Mouse (Mus musculus) large intestine, adult 2 months (tissue): ENCODE measurements around the gene C77080. TPM values are rescaled to one million over a fixed set of nuclear protein-coding genes. Genes with fewer than 3 reads are reported as not detected.
"Not testable (repeated sequence)": the region's sequence is repeated elsewhere in the genome, so short reads cannot be mapped to it uniquely, and the experiment has no call there.

Experiments
- DNase-seq: peaks from one replicate; pipeline ENCODE4 v3.0.0-alpha.2; 2012; ENCODE audit warnings: low read depth, low spot score
- WGBS: fragments of 180-500 bp; shearing (Covaris S2); methylation state at CpG from one replicate; pipeline ENCODE4 v1.1.7; 2018; 5-methylcytosine and 5-hydroxymethylcytosine counted together
- polyA plus RNA-seq: library from polyadenylated mRNA; depleted of rRNA; stranded (reverse); fragments of >200 nt; gene quantifications from 2 replicates; pipeline ENCODE4 v1.2.3, GENCODE M21; 2012

The C77080 gene
- polyA plus RNA-seq, 1 experiment: 92.7 TPM

DNA sequence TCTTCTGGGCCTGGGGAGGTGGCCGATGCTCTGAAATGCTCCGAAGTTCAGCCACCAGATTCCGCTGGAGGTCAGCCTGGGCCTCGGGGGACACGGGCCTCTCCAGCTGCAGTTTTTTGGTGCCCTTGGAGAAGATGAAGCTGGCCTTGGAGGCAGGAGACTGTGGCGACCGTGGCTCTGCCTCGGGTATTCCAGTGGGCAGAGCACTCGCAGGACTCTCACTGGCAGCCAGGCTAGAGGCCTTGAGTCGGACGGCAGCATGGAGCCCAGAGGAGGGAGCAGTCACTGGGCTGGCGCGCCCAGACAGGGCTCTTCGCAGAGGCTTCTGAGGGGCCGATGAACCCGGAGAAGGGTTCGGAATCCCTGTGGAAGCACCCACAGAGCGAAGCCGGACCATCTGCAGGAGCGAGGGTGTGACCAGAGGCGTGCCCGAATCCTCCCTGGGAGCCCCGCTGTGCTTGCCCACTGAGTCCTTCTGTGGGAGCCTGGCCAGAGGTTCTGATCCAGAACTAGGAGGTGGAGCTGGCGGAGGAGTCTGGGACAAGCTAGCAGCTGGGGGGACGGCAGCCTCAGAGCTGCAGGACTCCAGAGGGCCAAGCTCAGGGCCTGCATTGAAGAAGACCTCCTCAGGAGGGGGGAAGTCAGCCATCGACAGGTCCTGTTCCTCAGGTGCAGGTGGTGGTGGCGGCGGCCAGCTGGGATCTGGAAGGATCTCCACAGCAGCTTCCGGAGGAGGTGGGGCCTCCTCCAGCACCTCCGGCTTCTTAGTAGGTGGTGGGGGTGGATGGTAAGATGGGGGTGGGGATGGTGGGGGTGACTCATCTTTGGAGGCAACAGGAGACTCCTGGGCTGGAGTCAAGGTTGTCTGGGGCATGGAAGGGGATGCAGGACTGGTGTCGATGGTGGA, 38.9 kb downstream of the C77080 start:
- no peak for DNase-seq
- WGBS: 84% methylated on average over 31 of the region's 31 CpGs

GRCm38 (mm10) chr4:129221097-129222010, 39.9 kb downstream of the C77080 start:
- WGBS: 81% methylated on average over 23 of the region's 23 CpGs
- no peak for DNase-seq

DNA sequence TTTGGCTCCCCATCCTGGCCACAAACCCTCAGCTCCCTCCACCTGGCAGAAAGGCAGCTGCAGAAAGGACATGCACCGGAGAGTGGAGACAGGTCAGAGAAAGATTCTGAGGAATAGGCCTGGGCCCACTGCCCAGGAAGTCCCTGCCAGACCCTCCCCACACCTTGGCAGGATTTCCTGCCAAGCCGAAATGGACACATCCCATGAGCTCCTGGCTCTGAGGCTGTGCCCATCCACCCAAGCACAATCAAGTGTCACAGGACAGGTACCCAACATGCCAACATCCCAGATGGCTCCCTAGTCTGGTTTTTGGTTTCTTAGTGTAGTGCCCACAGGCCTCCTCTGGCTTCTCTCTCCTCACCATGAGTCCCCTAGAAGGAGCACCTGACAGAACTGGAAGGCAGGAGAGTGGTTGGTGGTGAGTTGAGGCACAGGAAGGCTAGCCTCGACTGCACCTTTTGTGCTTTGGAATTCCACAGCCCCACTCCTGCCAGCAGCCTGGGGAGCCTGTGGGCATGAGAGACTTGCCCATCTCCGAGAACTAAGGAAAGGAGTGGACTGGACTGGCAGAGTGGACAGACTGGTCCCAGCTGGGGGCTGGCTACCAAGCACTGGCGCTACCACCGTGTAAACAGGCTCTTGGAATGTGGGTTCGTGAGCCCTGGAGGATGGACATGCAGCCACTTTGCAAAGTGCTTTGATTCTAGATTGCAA, 40.7 kb downstream of the C77080 start:
- no peak for DNase-seq
- 78% methylated on average over 7 of the region's 7 CpGs for WGBS

GRCm38 (mm10) chr4:129219198-129219597, 42.0 kb downstream of the C77080 start:
- DNase-seq: no peak
- 84% methylated on average over 10 of the region's 10 CpGs for WGBS

GRCm38 (mm10) chr4:129218569-129219175, 42.5 kb downstream of the C77080 start:
- DNase-seq: no peak
- WGBS: 70% methylated on average over 7 of the region's 7 CpGs

DNA sequence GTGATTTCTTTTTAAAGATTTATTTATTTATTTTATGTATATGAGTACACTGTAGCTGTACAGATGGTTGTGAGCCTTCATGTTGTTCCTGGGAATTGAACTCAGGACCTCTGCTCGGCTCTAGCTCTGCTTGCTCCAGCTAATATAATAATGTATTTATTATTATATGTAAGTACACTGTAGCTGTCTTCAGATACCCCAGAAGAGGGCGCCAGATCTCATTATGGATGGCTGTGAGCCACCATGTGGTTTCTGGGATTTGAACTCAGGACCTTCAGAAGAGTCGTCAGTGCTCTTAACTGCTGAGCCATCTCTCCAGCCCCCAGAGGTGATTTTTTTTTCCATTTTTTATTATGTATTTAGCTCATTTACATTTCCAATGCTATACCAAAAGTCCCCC, 48.7 kb downstream of the C77080 start:
- WGBS: 66% methylated on average over 3 of the region's 3 CpGs
- not testable (repeated sequence) for DNase-seq

DNA sequence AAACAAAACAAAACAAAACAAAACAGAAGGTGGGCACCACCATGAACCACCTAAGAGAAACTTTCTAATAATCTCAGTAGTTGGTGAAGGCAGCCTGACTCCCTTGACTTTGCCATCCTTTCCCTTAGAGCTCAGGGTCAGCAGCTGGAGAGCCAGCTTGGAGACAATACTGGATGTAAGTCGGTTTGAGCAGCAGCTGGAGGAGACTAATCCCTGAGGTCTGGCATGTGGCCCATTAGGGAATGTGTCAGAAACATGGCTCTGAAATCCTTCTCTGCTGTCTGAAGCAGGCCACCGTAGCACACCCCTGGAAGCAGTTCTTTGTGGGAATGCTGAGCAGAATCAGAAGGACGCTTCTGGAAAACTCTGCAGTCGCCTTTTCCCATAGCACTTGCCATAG, 49.7 kb downstream of the C77080 start:
- DNase-seq: no peak
- 66% methylated on average over 4 of the region's 4 CpGs for WGBS

DNA sequence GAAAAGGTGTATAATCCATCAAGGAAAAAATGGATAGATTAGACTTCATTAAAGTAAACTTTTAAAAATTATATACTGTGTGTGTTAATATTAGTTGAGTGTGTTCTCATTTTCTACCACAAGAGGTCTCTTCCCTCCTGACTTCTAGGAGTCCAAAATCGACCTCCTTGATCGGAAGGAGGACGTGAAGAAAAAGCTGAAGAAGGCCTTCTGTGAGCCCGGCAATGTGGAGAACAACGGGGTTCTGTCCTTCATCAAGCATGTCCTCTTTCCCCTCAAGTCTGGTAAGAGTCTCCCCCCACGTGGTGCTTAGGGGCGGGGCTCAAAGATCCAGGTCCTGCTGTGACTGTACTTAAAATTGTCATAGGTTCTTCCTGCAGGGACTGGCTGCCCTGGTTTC, 51.7 kb downstream of the C77080 start:
- 37% methylated on average over 7 of the region's 7 CpGs for WGBS

DNA sequence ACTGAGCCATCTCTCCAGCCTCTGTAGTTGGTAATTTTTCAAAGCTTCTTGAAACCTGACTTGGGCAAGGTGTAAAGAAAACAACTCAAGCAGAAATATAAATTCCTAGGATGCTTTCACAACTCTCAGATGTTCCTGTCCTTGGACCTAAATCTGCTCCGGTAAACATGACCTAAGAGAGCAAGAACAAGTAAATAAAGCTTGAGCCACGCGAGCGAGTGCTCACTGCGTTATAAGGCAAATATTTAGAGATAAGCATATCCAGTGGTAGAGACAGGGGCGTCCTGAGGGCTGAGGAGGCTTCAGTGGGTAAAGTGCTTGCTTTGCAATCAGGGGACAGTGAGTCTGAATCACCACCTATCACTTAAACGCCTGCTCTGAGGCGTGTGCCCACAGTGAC, 54.4 kb downstream of the C77080 start:
- WGBS: 60% methylated on average over 8 of the region's 8 CpGs
- DNase-seq: no peak

More for the DNA sequence above, 51.7 kb downstream of the C77080 start:
- DNase-seq: no peak

DNA sequence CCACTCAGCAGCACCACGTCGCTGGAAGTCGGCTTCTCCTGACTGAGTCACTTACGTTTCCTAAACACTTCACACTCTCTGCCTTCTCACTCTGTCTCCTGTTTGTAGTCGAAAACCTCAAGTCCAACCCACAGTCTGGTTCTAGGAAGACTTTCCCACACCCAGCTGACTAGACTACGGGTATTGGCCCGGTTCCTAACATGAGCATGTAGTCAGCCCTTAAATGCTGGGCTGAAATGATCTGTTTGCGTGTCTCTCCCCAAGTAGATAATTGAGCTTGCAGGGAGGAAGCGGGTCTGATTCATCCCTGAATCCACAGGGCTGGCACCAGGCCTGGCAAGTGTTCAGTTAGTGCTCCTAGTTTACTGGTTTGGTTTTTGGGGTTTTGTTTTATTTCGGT, 56.5 kb downstream of the C77080 start:
- no peak for DNase-seq
- 83% methylated on average over 10 of the region's 10 CpGs for WGBS

GRCm38 (mm10) chr4:129197514-129197913, 63.7 kb downstream of the C77080 start:
- 98% methylated on average over 6 of the region's 6 CpGs for WGBS
- no peak for DNase-seq

GRCm38 (mm10) chr4:129194280-129194679, 66.9 kb downstream of the C77080 start:
- 75% methylated on average over 1 of the region's 1 CpGs for WGBS
- DNase-seq: no peak

DNA sequence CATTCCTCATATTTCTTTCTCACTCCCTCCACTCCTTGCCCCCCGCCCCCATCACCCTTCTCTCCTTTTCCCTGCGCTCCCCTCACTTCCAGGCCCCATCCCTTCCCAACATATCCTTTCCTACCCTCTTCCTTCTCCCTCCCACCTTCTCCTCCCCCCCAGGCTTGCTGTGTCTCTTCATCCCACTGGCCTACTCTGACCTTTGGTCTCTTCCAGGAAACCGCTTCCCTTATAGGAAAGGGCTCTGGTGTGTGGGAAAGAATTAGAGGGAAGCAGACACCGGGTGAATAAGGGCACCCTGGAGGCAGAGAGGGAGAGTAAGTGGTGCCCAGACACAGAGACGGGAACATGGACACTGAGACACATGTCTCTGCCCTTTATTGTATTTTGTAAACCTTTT, 69.5 kb downstream of the C77080 start:
- 61% methylated on average over 5 of the region's 5 CpGs for WGBS
- no peak for DNase-seq

DNA sequence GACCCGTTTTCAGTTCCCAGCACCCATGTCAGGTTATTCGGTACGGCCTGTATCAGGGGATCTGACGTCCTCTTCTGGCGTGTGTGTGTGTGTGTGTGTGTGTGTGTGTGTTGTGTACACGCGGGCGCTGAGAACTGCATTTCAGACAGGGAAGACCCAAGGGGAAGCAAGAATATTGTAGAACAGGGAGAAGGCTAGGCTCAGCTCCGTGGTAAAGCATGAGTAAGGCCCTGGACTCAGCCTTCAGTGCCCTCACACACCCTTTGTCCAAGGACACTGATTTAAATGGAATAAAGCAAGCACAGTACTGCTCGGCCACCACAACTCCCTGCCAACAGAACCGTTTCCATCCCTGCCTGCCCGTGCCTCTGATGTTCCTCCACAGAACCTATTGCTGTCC, 70.7 kb downstream of the C77080 start:
- WGBS: 0% methylated on average over 12 of the region's 12 CpGs
- DNase-seq: no peak

DNA sequence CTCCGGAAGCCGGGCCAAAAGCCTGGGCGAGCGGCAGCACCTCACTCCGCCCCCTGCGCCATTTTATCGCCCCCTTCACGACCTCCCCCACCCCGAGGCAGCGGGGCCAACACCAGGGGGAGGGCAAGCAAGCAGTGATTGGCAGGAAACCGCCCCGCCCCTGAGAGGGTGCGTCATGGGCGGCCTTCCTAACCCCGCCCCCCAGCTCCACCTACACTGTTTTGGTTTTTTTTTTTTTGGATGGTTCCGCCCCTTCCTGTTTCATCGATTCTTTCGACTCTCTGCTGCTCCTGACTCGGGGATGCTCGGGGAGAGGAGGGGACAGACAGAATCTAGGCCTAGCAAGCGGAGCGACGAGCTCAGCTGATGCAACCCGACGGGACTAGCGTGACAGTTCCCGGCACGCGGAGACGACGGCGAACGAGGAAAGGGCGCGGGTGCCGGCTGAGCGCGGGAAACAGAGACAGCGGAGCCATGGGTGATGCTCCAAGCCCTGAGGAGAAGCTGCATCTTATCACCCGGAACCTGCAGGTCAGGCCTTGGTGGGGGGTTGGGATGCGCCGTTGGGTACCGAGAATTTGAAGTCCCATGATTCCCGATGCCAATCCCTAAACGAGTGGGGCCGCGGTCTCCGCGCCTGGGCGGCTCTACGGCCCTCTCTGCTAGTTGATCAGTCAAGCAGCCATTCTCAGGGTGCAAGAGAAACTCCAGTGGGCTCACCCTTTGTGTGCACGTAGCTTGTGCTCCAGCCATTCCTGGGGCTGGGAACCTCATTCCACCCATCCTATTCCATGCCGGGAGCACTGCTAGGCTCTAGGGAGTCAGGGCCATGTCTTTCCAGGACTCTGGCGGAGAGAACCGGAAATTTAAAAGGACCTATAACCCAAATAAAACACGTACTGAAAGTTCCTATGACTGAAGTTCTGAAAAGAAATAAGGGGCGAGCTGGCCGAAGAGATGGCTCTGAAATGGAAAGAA, 71.4 kb downstream of the C77080 start, which contains the start of the genes S100pbp and Yars:
Gene S100pbp (minus strand): TSS at position 186 of the 978 bp plus-strand sequence.
Gene Yars (plus strand): TSS at position 219 of the 978 bp plus-strand sequence.
- under 1% methylated on average over 58 of the region's 58 CpGs for WGBS
- DNase-seq: peak; percentile 85

- WGBS: under 1% methylated on average over 69 of the region's 74 CpGs
- DNase-seq: no peak
Observed at GRCm38 (mm10) chr4:129188803-129189541, 72.2 kb downstream of the C77080 start.

DNA sequence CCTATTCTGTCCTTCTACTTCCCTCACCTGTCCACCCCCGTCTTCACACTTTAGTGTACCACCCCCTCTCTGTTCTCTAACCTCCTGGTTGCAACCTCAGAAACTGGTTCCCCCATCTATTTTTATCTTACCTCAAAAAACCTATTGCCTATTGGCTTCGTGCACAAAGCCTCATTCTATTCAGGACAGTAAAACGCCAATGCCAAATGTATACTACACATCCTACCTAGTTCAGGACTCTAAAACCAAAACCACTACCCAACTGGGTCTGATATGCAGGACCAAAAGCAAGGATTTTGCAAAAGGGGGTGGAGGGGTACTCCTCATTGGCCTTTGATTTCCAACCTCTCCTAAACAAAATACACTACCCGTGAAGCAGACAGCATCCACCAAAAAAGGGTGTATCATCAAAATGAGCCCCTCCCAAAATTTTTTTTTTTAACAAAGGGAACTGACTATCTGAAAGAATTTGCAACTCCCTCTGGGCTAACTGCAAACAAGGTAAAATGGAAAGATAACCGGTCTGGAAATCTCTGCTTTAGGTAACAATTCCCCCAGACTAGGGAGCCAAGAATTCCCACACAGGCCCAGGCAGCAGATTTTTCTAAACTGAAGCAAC, 73.1 kb downstream of the C77080 start:
- WGBS: 34% methylated on average over 5 of the region's 5 CpGs
- no peak for DNase-seq
